Mouse (Mus musculus): ENCODE measurements at regions not wholly inside any gene's neighbourhood (a gene's known extent, or its start where the extent isn't known, plus 50 kb on each side); places are given as distances from the start of the nearest gene placed in this dataset.
A peak's percentile ranks its signal among the peaks of the same experiment; 100 is the strongest.

- Histone ChIP-seq H3K4me2 (replicated peaks) (no peak overlapping the region), H3K27ac (no peak overlapping the region), H3K4me1 (replicated peaks) (no peaks in the 10 kb centered on the region), H3K27me3 (replicated peaks) (no peaks in the 10 kb centered on the region), H3K9ac (no peak overlapping the region), H3K36me3 (no peaks in the 10 kb centered on the region), H3K9me3 (no peaks in the 10 kb centered on the region), H3K4me3 (replicated peaks) (no peak overlapping the region)
- no peak for ATAC-seq
- 82% methylated on average over 6 of the region's 6 CpGs for WGBS
Observed at GRCm38 (mm10) chr6:117415901-117416300, 247.6 kb downstream of the Cxcl12 start.

GRCm38 (mm10) chr6:117416461-117416860, 248.1 kb downstream of the Cxcl12 start:
- Histone ChIP-seq H3K9ac (no peak overlapping the region), H3K9me3 (no peaks in the 10 kb centered on the region), H3K4me3 (replicated peaks) (no peak overlapping the region), H3K36me3 (no peaks in the 10 kb centered on the region), H3K27me3 (replicated peaks) (no peaks in the 10 kb centered on the region), H3K27ac (no peak overlapping the region), H3K4me2 (replicated peaks) (no peak overlapping the region), H3K4me1 (replicated peaks) (no peaks in the 10 kb centered on the region)
- 67% methylated on average over 5 of the region's 5 CpGs for WGBS
- no peak for ATAC-seq

GRCm38 (mm10) chr6:117422846-117423573, 254.7 kb downstream of the Cxcl12 start:
- peaks cover 8% of the 10 kb centered on the region; the same call in 1 of the 2 replicates for H3K4me1 ChIP-seq (replicated peaks)
- H3K9me3 ChIP-seq = no peaks in the 10 kb centered on the region
- H3K9ac ChIP-seq = no peak overlapping the region
- H3K27ac ChIP-seq = no peak overlapping the region
- H3K4me3 ChIP-seq (replicated peaks) = no peak overlapping the region
- H3K4me2 ChIP-seq (replicated peaks) = no peak overlapping the region
- no peaks in the 10 kb centered on the region for H3K36me3 ChIP-seq
- WGBS = 58% methylated on average over 10 of the region's 10 CpGs
- H3K27me3 ChIP-seq (replicated peaks) = no peaks in the 10 kb centered on the region
- no peak for ATAC-seq

- H3K4me1 ChIP-seq (replicated peaks) = peaks cover 12% of the 10 kb centered on the region
- WGBS = 89% methylated on average over 5 of the region's 5 CpGs
- H3K27ac ChIP-seq = no peak overlapping the region
- H3K4me3 ChIP-seq (replicated peaks) = no peak overlapping the region
- H3K36me3 ChIP-seq = no peaks in the 10 kb centered on the region
- H3K9ac ChIP-seq = no peak overlapping the region
- no peak for ATAC-seq
- H3K9me3 ChIP-seq = no peaks in the 10 kb centered on the region
- H3K27me3 ChIP-seq (replicated peaks) = no peaks in the 10 kb centered on the region
- H3K4me2 ChIP-seq (replicated peaks) = no peak overlapping the region
Observed at GRCm38 (mm10) chr6:117426363-117426762, 258.0 kb downstream of the Cxcl12 start.

- peak overlapping the region; percentile 40 for H3K4me2 ChIP-seq (replicated peaks)
- ATAC-seq = peak; percentile 84
- no peaks in the 10 kb centered on the region for H3K9me3 ChIP-seq
- H3K36me3 ChIP-seq = no peaks in the 10 kb centered on the region
- no peak overlapping the region for H3K27ac ChIP-seq
- no peak overlapping the region for H3K4me3 ChIP-seq (replicated peaks)
- no peak overlapping the region for H3K9ac ChIP-seq
- H3K4me1 ChIP-seq (replicated peaks) = peaks cover 17% of the 10 kb centered on the region
- no peaks in the 10 kb centered on the region for H3K27me3 ChIP-seq (replicated peaks)
- WGBS = 19% methylated on average over 12 of the region's 12 CpGs
Observed at GRCm38 (mm10) chr6:117427351-117428142, 259.2 kb downstream of the Cxcl12 start.

- no peaks in the 10 kb centered on the region for H3K9me3 ChIP-seq
- no peak overlapping the region for H3K9ac ChIP-seq
- no peaks in the 10 kb centered on the region for H3K36me3 ChIP-seq
- H3K4me2 ChIP-seq (replicated peaks) = no peak overlapping the region
- H3K27me3 ChIP-seq (replicated peaks) = no peaks in the 10 kb centered on the region
- H3K27ac ChIP-seq = no peak overlapping the region; the same call in 1 of the 2 replicates
- ATAC-seq = no peak
- H3K4me1 ChIP-seq (replicated peaks) = peaks cover 17% of the 10 kb centered on the region
- WGBS = 82% methylated on average over 11 of the region's 11 CpGs
- H3K4me3 ChIP-seq (replicated peaks) = no peak overlapping the region
Observed at GRCm38 (mm10) chr6:117428441-117428840, 260.1 kb downstream of the Cxcl12 start.

GRCm38 (mm10) chr6:117430876-117431781, 262.8 kb downstream of the Cxcl12 start:
- Histone ChIP-seq H3K4me2 (replicated peaks) (no peak overlapping the region), H3K9ac (no peak overlapping the region), H3K4me1 (replicated peaks) (peaks cover 17% of the 10 kb centered on the region), H3K4me3 (replicated peaks) (no peak overlapping the region), H3K9me3 (no peaks in the 10 kb centered on the region), H3K36me3 (no peaks in the 10 kb centered on the region), H3K27me3 (replicated peaks) (no peaks in the 10 kb centered on the region), H3K27ac (no peak overlapping the region)
- 68% methylated on average over 15 of the region's 15 CpGs for WGBS
- ATAC-seq = 0 out of 2 replicates have a peak, but pooled peaks have one; percentile 23

- peaks cover under 1% of the 10 kb centered on the region; the same call in 1 of the 2 replicates for H3K4me1 ChIP-seq (replicated peaks)
- ATAC-seq = no peak
- 87% methylated on average over 3 of the region's 3 CpGs for WGBS
Observed at GRCm38 (mm10) chr6:117436851-117437250, 268.5 kb downstream of the Cxcl12 start.

GRCm38 (mm10) chr6:117437411-117438101, 269.2 kb downstream of the Cxcl12 start:
- no peak overlapping the region for H3K4me2 ChIP-seq (replicated peaks)
- no peak overlapping the region for H3K4me3 ChIP-seq (replicated peaks)
- H3K9ac ChIP-seq = no peak overlapping the region
- no peaks in the 10 kb centered on the region for H3K9me3 ChIP-seq
- no peaks in the 10 kb centered on the region for H3K27me3 ChIP-seq (replicated peaks)
- H3K36me3 ChIP-seq = no peaks in the 10 kb centered on the region
- ATAC-seq = no peak
- 70% methylated on average over 10 of the region's 10 CpGs for WGBS
- no peaks in the 10 kb centered on the region for H3K4me1 ChIP-seq (replicated peaks)
- no peak overlapping the region for H3K27ac ChIP-seq

More at GRCm38 (mm10) chr6:117436851-117437250, 268.5 kb downstream of the Cxcl12 start:
- H3K4me2 ChIP-seq (replicated peaks) = no peak overlapping the region
- no peaks in the 10 kb centered on the region for H3K36me3 ChIP-seq
- no peak overlapping the region for H3K4me3 ChIP-seq (replicated peaks)
- H3K9ac ChIP-seq = no peak overlapping the region
- H3K27me3 ChIP-seq (replicated peaks) = no peaks in the 10 kb centered on the region
- H3K9me3 ChIP-seq = no peaks in the 10 kb centered on the region
- H3K27ac ChIP-seq = no peak overlapping the region

GRCm38 (mm10) chr6:117448652-117449051, 280.3 kb downstream of the Cxcl12 start:
- Histone ChIP-seq H3K27ac (no peak overlapping the region), H3K9ac (no peak overlapping the region), H3K9me3 (no peaks in the 10 kb centered on the region), H3K4me1 (replicated peaks) (no peaks in the 10 kb centered on the region), H3K27me3 (replicated peaks) (no peaks in the 10 kb centered on the region), H3K4me2 (replicated peaks) (no peak overlapping the region), H3K4me3 (replicated peaks) (no peak overlapping the region), H3K36me3 (no peaks in the 10 kb centered on the region)
- WGBS = 83% methylated on average over 3 of the region's 3 CpGs
- ATAC-seq = no peak

GRCm38 (mm10) chr6:117451001-117451400, 282.7 kb downstream of the Cxcl12 start:
- 73% methylated on average over 5 of the region's 5 CpGs for WGBS
- H3K27me3 ChIP-seq (replicated peaks) = no peaks in the 10 kb centered on the region
- no peak overlapping the region for H3K4me3 ChIP-seq (replicated peaks)
- H3K36me3 ChIP-seq = no peaks in the 10 kb centered on the region
- H3K4me1 ChIP-seq (replicated peaks) = no peaks in the 10 kb centered on the region
- H3K27ac ChIP-seq = no peak overlapping the region
- ATAC-seq = no peak
- no peaks in the 10 kb centered on the region for H3K9me3 ChIP-seq
- H3K9ac ChIP-seq = no peak overlapping the region
- no peak overlapping the region for H3K4me2 ChIP-seq (replicated peaks)
